Mouse (Mus musculus) small intestine, adult 2 months (tissue): ENCODE measurements around the gene Gtse1.

ENCODE experiments used
- CTCF ChIP-seq: fragments of 200-500 bp; IDR thresholded peaks from 2 replicates; pipeline ENCODE4 v1.5.1; 2012; ENCODE audit warnings: low read depth, mild to moderate bottlenecking, control low read depth, inconsistent platforms, low read length, moderate library complexity, mixed read lengths; ENCODE audit not compliant: insufficient replicate concordance, insufficient read length; ENCODE audit errors: extremely low read depth
- POLR2A ChIP-seq: fragments of 200-500 bp; IDR thresholded peaks from 2 replicates; pipeline ENCODE4 v1.6.1; 2012; ENCODE audit warnings: low read depth, mild to moderate bottlenecking, control low read depth, inconsistent platforms, low read length, moderate library complexity

GRCm38 (mm10) chr15:85913605-85914004 lies 54.1 kb downstream of the Gtse1 start:
- TF ChIP-seq POLR2A (no peak), CTCF (peak; percentile 69; the same call in 1 of the 2 replicates)
